Mouse (Mus musculus) lung, postnatal 36 days (tissue): Measurements from ENCODE around the gene Zkscan14.
"Not testable (repeated sequence)": the region's sequence is repeated elsewhere in the genome, so short reads cannot be mapped to it uniquely, and the experiment has no call there.

ENCODE experiments used
- DNase-seq: peaks from one replicate; pipeline ENCODE4 v3.0.0; 2022; ENCODE audit warnings: mixed read lengths

The Zkscan14 gene

DNA sequence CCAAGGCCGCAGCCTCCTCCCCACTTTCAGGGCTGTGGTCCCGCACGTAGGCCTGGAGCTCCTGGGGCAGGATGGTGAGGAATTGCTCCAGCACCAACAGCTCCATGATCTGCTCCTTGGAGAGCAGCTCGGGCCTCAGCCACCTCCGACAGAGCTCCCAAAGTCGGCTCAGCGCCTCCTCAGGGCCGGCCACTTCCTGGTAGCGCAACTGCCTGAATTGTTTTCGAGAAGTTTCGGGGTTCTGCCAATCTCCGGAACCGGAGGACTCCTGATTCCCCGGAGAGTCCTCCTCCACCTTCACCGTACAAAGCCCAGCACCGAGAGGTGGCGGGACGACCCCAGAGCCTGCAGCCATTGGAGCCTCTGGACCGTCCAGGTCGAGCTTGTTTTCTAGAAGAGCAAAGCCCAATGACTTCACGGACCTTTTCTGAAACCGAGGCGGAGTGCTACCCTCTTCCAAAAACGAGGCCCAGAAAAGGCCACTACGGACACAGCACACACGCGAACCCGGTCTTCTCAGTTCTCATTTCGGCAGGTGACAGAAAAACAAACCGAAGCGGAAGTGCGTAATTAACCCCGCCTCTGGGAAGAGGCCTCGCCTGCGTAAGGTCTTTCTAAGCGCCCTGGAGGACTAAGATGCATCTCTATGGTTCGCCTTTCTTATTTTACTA is at the start of gene Zkscan14:
TSS of gene Zkscan14 (minus strand) at position 548 of the 671 bp plus-strand sequence.
- DNase-seq, result peak; percentile 88

DNA sequence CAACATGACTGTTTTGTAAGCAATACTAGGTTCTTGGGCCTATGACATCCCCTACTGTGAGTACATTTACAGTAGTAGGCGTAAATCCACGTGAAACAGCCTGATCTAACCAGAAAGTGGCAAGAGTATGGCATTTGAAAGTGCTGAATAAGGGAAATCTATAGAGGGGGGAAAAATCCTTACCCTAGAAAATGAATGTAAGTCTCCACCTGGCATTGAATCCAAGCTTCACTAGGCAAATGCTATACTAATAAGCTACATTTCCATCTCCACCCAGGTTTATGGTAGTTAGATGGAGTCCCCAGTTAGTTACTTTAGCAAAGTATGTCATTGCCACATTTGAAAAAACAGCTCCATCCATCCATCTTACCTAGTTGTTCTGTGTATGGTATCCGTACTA is 47.9 kb upstream of the Zkscan14 start:
- DNase-seq, result no peak

DNA sequence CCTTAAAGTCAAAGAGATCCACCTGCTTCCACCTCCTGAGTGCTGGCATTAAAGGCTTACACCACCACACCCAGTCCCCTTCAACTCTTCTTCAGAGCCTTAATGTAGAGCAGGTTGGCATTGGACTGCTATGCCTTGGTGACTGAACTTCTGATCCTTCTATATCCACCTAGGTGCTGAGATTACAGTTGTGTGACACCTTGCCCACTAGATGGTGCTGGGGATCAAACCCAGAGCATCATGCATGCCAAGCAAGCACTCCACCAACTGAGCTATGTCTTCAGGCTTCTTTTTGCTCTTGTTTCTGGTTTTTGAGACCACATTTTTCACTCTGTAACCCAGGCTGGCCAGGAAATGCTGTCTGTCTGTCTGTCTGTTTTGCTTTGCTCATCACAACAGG is 33.0 kb upstream of the Zkscan14 start:
- peak; percentile 39 for DNase-seq

DNA sequence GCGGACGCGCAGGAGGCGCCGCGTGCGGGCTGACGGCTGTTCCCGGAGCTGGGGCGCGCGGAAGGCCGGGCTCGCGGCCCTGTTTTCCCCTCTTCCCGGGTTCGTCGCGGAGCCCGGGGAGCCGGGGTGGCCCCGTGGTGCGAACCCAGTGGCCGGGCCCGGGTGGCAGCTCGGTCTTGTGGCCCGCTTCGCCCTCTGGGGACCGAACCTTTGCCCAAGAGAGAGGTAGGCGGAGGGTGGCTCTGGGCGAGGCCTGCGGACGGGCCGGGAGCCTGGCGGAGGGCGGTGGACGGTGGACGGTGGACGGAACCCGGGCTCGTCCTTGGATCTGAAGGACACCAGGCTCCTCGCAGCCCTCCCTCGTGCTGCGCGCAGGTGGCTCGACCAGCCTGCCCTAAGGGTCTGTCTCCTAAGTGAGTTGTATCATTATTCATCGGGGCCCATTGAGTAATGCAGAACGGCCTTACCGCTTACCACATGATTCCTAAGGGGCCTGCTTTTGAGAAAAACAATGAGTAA is 30.3 kb upstream of the Zkscan14 start:
- DNase-seq, result no peak

DNA sequence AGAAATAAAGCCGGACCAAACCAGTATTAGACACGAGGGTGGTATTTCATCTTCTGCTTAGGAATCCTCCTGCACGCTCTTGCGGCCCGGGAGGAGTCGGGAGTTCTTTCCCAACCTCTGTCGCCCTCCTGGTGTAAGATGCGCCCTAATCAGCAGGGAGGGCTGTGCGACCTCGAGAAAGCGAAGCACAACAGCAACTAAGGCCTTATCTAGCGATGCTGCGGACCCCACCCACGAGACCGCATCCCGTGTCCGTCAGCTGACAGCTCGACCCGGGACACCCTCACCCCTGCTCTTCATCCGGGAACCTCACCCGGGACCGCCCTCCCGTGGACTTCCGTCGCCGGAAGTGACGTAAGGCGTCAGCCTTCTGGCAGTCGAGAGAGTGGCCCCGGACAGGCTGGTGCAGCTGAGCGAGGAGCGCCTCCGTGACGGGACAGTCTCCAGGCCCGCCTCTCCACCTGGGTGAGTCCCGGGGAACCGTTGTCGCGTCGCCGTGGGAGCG is 29.8 kb upstream of the Zkscan14 start, which contains the start of gene Zfp655:
TSS of gene Zfp655 (plus strand) at position 349 of the 505 bp plus-strand sequence.
- peak; percentile 98 for DNase-seq

DNA sequence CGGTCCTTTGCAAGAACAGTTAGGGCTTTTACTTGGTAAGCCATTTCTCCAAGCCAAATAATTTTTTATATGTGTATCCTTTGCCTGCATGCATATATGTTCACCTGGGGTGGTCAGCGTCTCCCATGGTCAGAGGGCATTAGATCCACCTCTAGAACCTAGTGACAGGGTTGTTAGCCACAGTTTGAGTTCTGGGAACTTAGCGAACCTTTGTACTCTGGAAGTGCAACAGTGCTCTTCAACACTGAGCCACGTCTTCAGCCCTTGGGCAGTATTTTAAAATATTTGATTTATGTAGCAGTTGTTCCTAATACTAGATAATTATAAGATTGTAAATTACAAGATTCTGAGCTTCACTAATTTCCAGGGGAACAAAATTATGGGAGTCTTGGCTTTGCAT is 29.0 kb upstream of the Zkscan14 start:
- no peak for DNase-seq

DNA sequence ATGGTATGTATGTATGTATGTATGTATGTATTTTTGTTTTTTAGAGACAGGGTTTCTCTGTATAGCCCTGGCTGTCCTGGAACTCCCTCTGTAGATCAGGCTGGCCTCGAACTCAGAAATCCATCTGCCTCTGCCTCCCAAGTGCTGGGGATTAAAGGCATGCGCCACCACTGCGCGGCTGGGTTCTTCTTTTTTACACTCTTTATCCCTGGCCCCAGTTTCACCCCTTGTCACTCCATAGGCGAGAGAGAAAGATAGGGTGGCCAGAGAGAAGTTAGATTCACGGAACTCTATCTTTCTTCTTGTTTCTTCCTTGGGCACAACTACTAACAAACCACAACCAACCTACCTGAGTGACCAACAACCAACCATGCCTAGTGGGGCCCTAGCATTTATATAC is 27.6 kb upstream of the Zkscan14 start:
- DNase-seq, result not testable (repeated sequence)

DNA sequence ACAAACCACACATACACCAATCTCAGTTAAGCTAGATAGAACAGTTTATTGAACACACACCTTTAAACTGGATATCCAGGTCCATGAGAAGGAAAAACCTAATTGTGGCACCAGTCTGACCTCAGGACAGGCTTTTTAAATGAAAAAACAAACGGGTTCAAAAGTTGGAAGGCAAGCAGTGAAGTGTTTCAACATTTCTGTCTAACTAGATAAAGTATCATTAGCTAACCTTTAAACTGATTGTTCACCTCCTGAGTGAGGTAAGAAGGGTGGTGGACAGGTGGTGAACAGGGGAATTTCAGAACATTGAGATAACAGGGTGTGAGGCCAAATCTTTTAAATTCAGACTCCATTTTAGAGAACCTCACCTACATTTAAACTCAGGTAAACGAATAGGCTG is 24.8 kb upstream of the Zkscan14 start:
- no peak for DNase-seq

DNA sequence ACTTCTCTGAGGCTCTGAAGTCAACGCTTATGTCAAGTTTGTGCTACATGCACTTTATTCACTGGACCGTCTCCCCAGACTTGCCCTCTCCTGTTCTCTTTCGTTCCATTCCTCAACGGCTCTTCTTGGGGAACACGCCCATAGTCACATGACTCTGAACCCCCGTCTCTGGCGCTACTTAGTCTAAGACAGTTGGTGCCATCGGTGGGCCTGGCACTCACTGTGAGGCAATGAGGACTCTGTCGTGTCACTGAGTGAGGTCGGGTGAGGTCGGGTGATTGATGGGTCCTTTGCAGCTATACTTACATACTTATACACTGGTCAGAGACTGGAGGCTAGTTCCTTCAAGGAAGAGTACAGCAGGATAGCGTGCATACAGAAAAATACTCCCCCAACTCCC is 21.7 kb upstream of the Zkscan14 start:
- DNase-seq, result no peak

DNA sequence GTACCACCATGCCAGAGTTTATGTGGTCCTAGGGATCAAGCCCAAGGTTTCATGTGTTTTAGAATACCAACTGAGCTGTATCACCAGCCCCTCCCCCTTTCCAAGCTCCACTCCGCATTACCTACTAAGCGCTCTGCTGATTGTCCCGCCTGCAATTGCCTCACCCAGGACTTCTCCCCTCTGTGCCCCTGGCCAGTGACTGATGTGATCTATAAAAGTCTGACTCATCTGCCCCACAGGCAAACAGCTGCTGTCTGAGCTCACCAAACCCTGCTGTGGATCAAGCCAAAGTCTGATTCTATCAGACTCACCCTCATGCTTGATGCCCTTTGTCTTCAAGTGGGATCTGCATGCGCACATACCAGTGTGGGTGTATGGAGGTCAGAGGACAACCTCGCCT is 21.2 kb upstream of the Zkscan14 start:
- no peak for DNase-seq

DNA sequence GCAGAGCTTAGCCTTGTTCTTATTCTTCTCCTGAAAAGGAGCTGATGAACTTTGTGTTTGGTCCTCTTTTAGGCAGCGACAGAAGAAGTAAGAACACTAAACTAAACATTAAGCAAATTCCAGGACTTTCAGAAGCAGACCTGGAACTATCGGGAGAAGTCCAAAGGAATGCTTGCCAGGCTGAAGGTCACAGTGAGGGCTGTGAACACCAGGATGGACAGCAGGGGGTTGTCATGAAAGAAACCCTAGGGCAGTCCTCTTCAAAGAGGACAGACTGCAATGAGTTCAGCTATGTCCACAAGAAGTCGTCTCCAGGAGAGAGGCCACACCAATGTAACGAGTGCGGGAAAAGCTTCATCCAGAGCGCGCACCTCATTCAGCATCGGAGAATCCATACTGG is 18.3 kb upstream of the Zkscan14 start:
- no peak for DNase-seq

DNA sequence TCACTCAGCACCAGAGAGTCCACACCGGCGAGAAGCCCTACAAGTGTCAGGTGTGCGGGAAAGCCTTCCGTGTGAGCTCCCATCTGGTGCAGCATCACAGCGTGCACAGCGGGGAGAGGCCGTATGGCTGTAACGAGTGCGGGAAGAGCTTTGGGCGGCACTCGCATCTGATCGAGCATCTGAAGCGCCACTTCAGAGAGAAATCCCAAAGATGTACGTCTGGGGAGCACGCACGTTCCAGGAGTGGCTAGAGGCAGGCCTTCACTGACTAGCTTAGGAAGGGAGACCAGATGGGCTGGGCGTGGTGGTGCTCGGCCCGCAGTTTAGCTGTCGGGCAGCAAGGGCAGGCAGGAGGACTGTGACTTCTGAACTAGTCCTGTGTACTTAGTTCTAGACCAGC is 17.0 kb upstream of the Zkscan14 start:
- no peak for DNase-seq

DNA sequence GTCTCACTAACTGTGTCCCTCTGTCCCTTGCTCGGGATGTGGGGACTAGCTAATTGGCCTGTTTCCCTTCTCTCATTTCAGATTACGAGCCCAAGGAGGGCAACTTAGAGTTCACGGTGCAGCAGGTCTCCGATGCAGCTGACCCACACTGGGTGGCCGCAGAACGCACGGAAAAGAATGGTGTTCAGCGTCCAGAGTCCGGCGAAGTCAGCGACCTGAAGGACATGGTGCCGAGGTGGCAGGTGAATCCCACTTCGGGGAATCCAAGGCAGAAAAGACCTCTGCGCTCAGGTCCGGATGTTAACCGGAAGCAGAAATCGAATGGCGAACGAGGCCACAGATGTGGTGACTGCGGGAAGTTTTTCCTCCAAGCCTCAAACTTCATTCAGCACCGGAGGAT is 16.5 kb upstream of the Zkscan14 start:
- DNase-seq, result no peak

DNA sequence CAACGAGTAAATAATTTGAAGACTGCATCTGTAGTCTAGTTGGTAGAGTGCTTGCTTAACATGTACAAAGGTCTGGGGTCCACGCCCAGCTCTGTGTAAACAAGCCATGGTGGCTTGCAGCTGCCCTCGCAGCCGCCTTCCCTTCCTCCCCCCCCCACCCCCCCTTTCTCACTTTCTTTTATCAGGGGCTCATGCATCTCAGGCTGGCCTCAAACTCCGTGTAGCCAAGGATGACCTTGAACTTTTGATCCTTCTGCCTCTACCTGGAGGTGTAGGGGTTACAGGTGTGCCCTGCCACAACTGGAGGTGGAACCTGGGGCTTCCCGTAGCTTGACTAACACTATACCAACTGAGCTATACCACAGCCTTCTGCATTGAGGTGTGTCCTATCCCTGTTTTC is 16.1 kb upstream of the Zkscan14 start:
- DNase-seq, result no peak

DNA sequence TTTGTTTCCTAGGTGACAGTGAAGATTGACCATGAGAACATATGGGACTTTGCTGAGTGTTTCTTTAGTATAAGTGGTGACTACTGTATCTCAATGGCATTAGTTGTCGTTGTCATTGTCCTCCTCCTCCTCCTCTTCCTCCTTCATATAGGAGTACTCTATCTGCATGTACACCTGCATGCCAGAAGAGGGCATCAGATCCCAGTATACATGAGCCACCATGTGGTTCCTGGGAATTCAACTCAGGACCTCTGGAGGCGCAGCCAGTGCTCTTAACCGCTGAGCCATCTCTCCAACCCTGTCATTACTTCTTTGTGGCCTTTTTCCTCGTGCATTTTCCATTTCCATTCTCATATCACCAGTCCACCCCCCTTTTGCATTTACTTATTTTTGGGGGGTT is 13.0 kb upstream of the Zkscan14 start:
- DNase-seq, result peak; percentile 31

DNA sequence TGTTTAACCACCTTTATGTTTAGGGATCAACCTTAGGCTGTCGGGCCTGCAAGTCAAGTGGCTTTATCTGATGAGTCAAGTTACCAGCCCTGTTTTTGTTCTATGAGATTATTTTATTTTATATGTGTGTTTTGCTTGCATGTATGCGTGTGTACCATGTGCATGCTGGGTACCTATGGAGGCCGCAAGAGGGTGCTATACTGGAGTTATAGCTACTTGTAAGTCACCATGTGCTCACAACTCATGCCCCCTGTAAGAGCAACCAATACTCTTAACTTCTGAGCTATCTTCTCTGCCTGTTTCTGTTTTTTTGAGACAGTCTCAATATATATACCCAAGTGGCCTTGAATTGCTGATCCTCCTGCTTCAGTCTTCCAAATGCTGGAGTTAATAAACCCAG is 11.8 kb upstream of the Zkscan14 start:
- DNase-seq, result no peak

DNA sequence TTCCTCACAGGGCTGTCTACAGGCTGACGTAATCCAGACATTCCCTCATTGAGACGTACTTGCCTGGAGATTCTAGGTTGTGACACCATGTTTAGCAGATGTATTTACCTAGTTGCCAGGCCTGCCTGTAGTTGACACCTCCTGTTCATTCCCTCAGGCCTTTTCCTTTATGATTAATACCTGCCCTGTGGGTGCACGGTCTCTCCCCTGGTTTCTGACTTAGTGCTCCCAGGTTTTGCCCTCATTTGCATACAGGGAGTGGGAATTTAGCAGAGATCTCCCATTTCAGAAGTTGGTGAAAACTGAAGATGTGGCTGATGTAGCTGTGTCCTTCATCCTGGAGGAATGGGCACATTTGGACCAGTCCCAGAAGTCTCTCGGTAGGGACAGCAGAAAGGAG is 10.5 kb upstream of the Zkscan14 start:
- DNase-seq, result no peak

DNA sequence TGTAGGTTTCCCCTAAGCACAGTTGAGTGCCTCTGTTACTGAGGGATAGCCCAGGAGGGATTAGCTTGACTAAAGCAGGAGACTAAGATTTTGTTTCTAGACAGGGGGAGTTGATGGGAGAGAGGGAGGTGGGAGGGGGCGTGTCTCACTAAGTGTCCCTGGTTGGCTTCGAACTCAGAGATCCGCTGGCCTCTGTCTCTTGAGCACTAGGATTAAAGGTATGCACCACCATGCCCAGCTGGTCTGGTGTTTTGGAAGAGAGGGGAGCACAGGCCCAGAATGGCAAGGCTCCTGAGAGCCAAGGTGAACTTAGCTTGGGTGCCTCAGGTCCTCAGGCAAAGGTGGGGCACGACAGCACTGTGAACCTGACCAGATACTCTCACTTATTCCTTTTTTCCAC is 9.7 kb upstream of the Zkscan14 start:
- DNase-seq, result no peak

DNA sequence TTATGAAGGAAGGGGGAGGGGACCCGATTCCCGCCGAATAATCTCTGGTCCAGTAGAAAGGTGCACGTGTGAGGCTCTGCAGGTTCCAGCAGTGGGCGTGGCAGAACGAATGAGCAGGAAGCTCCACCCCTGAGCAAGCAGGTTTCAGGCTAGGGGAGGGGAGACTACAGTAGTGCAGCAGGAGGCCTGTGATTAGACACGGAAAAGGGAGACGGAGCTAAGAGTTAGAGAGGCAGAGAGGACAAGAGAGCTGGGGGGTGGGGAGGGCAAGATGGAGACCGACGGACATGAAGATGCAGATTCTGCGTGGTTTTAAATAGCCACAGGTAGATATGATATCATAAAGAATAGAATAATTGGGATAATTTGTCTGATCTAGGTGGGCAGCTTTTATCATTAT is 6.7 kb upstream of the Zkscan14 start:
- peak; percentile 11 for DNase-seq

DNA sequence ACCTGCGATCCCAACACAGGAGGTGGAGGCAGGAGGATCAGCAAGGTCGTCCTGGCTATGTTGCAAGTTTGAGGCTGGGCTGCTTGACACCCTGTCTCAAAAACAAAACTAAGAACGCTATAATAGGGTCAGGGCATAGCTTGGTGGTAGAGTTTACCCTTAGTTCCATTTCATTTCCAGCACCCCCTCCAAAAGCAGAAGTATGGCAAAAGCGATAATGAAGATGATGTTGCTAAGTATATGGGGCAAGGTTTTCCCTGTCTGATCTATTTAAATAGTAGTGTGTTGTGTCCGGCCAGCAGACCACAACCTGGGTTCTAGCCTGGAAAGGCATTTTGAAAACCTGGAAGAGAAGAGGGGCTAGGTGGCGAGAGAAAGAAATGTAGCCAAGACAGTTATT is 6.3 kb upstream of the Zkscan14 start:
- DNase-seq, result no peak

DNA sequence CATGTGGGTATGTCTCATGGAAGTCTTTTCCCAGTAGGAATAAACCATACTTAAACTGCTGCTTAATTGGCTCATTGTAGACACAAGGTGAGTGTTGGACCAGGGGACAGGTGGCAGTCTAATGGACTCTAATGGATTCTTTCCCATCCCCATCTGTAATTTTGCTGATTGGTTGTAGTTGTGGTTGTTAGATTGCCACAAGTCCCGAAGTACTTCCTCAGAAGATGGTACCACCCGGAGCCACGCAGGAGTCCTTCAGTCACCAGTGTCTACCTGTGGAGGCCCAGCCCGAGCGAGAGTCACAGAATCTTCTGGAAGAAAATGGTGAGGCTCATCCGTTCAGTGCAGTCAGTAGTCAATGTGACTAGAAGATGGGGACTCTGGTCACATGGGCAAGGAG is 5.7 kb upstream of the Zkscan14 start:
- no peak for DNase-seq

DNA sequence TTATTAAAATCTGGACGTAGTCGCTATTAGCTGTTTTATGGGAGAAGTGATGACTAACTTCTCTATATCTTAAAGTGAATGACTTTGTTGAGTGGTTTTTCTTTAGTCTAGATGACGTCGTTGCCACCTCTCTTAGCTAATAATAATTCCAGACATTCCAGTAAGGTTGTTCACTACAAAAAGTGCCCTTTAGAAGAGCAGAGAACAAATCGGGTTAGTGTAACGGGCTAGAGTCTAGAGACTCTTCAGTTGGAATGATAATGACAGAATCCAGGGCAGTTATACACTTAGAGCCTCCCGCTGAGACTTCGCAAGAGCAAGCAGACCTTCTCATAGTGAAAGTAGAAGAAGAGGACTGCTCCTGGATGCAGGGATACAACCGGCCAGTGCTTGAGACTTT is 3.4 kb upstream of the Zkscan14 start:
- DNase-seq, result peak; percentile 41

DNA sequence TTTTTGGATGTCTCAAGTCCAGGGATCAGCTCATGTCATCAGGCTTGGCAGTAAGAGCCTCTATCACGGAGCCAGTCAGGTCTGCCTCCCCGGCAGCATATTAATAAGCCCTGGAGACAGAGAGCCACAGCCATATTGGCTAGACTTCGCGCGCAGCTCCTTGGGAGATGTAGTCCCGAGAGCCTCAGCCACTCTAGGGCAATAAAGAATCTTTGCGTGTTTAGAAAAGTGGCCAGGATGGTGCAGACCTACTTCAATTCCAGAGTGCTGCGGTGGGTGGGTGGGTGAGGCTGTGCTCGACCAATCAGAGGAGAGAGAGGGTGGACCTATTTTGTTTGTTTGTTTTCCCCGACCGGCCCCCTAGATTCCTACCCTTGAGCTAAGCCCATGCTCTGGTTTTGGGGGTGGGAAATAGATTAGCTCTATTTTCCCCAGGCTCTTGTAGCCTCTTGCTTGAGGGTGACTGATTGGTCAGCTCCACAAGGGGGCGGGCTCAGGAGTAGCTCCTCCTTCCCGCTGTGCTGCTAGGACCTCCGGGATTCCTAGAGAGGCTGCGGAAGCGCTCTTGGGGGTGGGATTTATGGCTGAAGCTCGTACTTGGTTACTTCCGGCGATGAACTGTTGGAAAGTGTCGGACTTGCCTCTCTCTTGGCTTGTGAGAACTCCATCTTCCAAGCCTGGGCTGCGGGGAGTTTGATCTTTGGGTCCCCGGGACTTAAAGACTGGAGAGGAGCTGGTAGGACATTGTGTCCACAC is 2.4 kb upstream of the Zkscan14 start, which contains the start of gene Zkscan5:
TSS of gene Zkscan5 (plus strand) at position 627 of the 756 bp plus-strand sequence.
- DNase-seq, result peak; percentile 99

DNA sequence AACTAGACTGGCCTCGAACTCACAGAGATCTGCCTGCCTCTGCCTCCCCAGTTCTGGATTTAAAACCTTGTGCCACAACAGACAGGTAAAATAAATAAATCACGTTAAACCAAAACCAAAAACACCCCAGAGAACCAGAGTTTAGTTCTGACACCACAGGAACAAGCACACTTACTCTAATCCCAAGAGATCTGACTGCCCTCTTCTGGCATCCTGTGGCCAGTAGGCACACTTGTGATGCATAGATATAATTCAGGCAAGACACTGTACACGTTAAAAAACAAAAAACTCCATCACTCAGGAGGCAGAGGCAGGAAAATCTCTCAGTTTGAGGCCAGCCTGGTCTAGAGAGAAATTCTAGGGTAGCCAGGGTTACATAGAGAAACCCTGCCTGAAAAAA is 778 bp upstream of the Zkscan14 start:
- no peak for DNase-seq
